Mouse (Mus musculus) spleen, adult 2 months (tissue): Measurements from ENCODE around the gene Kidins220. TPM values are rescaled to one million over a fixed set of nuclear protein-coding genes. Genes with fewer than 3 reads are reported as not detected.

Source experiments
- DNase-seq, 2 experiments: peaks; one replicate each; pipeline versions ENCODE4 v3.0.0 to v3.0.0-alpha.2; 2012 to 2021; ENCODE audit warnings: low spot score in 2 of 2, low read depth in 1 of 2
- H3K27ac ChIP-seq: fragments of 200-500 bp; 2 replicates; pipeline ENCODE4 v1.5.1; 2012; ENCODE audit warnings: low read length, inconsistent platforms; ENCODE audit not compliant: insufficient read depth
- H3K27me3 ChIP-seq: fragments of 200-500 bp; 2 replicates; pipeline ENCODE4 v1.6.1; 2012; ENCODE audit warnings: mild to moderate bottlenecking, moderate library complexity, low read length, inconsistent platforms; ENCODE audit not compliant: control insufficient read depth, insufficient read depth
- H3K36me3 ChIP-seq: fragments of 200-500 bp; 2 replicates; pipeline ENCODE4 v1.6.1; 2012; ENCODE audit warnings: mild to moderate bottlenecking, low read length, inconsistent platforms; ENCODE audit not compliant: control insufficient read depth, insufficient read depth
- H3K4me1 ChIP-seq: fragments of 200-500 bp; 2 replicates; pipeline ENCODE4 v1.6.1; 2011; ENCODE audit warnings: inconsistent platforms; ENCODE audit not compliant: control insufficient read depth, insufficient read depth, insufficient read length
- H3K4me3 ChIP-seq: fragments of 200-500 bp; 2 replicates; pipeline ENCODE4 v1.5.1; 2011; ENCODE audit warnings: mild to moderate bottlenecking, inconsistent platforms; ENCODE audit not compliant: insufficient read depth, insufficient read length; ENCODE audit errors: extremely low read depth
- CTCF ChIP-seq: fragments of 200-500 bp; IDR thresholded peaks from 2 replicates; pipeline ENCODE4 v1.5.1; 2011; ENCODE audit warnings: mild to moderate bottlenecking, inconsistent platforms; ENCODE audit not compliant: insufficient read depth, insufficient read length, insufficient replicate concordance; ENCODE audit errors: extremely low read depth
- POLR2A ChIP-seq: fragments of 200-500 bp; IDR thresholded peaks from 2 replicates; pipeline ENCODE4 v1.6.1; 2011; ENCODE audit warnings: low read depth, low read length, inconsistent platforms
- WGBS: fragments of 180-500 bp; shearing (Covaris S2); methylation state at CpG from one replicate; pipeline ENCODE4 v1.1.7; 2018; 5-methylcytosine and 5-hydroxymethylcytosine counted together
- polyA plus RNA-seq: library from polyadenylated mRNA; depleted of rRNA; stranded (reverse); fragments of >200 nt; gene quantifications from 2 replicates; pipeline ENCODE4 v1.2.3, GENCODE M21; 2012

Gene Kidins220
- polyA plus RNA-seq, 1 experiment, result 22.2 TPM

DNA sequence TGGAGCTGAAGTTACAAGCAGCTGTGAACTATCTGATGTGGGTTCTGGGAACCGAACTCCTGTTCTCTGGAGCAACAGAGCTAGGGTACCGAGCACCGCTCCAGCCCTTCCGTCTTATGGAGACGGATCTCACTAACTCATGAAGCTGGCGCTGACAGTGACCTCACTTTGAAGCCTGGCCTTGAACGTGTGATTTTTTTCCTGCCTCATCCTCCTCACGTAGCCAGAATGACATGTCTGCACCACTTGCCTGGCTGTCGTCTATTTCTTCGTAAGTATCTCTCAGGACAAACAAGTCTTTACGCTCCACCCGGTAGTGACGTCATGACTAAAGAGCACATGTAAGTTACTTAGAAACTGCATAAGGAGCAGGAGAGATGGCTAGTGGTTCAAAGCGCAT lies 27.7 kb upstream of the Kidins220 start:
- DNase-seq, result no peak
- H3K27ac ChIP-seq, result no peak overlapping the region
- 96% methylated on average over 14 of the region's 14 CpGs for WGBS
- H3K36me3 ChIP-seq, result no peaks in the 10 kb centered on the region
- H3K27me3 ChIP-seq, result no peaks in the 10 kb centered on the region
- no peak overlapping the region for H3K4me3 ChIP-seq
- no peaks in the 10 kb centered on the region for H3K4me1 ChIP-seq
- TF ChIP-seq POLR2A, result no peak
- no peak for TF ChIP-seq CTCF

DNA sequence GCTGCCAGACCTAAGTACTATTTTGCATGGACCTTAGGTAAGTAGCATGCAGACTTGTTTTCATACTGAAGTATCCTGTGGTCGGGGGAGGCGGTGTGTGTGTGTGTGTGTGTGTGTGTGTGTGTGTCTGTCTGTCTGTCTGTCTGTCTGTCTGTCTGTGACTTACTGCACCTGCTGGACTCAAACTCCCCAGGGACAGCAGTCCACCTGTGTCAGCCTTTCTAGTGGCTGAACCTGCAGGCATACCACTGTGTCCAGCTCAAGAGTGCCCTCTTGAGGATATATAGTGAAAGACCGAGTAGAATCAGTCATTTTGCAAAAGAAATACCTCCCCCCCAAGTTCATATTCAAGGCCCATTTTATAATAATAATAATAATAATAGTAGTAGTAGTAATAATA lies 26.4 kb upstream of the Kidins220 start:
- TF ChIP-seq POLR2A, result no peak
- TF ChIP-seq CTCF, result 0 out of 2 replicates have a peak, but pooled peaks have one; percentile 0
- Histone ChIP-seq H3K36me3 (no peaks in the 10 kb centered on the region), H3K4me3 (no peak overlapping the region), H3K4me1 (no peaks in the 10 kb centered on the region), H3K27ac (no peak overlapping the region), H3K27me3 (no peaks in the 10 kb centered on the region)
- WGBS, result 55% methylated on average over 3 of the region's 3 CpGs
- no peak for DNase-seq

DNA sequence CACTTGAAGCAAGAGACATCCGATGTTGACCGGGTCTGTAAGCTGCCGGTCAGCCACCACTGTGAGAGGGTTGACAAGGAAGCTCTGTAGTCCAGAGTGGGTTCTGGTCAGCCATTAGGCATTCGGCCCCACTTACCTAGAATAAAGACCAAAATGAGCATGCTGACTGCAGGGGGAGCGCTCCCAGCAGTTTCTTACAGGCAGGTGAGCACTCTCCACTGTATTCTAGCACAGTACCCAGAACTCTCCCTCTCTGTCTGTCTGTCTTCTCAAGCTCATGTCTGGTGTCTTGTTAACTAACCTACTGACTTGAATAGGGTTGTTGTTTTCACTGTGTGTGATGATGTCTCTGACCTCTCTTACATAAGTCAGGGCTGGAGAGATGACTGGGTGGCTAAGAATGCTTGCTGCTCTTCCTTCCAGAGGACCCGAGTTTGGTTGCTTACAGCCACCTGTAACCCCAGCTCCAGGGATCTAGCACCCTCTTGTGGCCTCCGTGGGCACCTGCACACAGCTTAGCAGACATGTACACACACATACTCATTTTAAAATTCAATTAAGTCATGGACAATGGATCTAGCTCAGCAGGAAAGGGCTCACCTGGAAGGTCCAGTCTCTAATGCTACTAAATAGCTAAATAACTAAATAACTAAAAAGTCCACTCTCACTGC lies 24.2 kb upstream of the Kidins220 start:
- TF ChIP-seq CTCF, result peak; percentile 6; the same call in 1 of the 2 replicates
- TF ChIP-seq POLR2A, result no peak
- Histone ChIP-seq H3K27ac (no peak overlapping the region), H3K27me3 (no peaks in the 10 kb centered on the region), H3K4me3 (no peak overlapping the region), H3K36me3 (no peaks in the 10 kb centered on the region), H3K4me1 (no peaks in the 10 kb centered on the region)
- WGBS, result 89% methylated on average over 7 of the region's 7 CpGs
- DNase-seq, result no peak

DNA sequence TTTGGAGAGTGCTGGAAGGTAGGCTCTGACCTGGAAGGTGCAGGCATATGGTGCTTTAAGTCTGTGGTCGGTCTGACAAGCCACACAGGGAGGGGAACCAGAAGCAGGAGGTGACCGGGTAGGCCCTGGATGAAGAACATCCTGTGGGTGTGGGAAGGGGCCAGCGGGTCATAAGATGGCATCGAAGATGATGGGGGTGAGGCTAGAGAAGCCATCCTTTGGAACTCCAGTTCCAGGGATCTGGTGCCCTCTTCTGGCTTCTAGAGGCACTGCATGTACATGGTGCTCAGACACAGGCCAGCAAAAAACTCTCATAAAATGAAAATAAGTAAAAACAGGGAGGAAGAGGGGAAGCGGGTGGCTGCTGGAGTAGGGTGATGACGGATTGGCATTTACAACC lies 22.6 kb upstream of the Kidins220 start:
- peak in 1 of 2 experiments; percentile 10 for DNase-seq
- Histone ChIP-seq H3K36me3 (no peaks in the 10 kb centered on the region), H3K27me3 (no peaks in the 10 kb centered on the region), H3K4me3 (no peak overlapping the region), H3K4me1 (no peaks in the 10 kb centered on the region), H3K27ac (no peak overlapping the region)
- TF ChIP-seq POLR2A (no peak), CTCF (peak; percentile 22; the same call in 1 of the 2 replicates)
- WGBS, result 22% methylated on average over 6 of the region's 6 CpGs

DNA sequence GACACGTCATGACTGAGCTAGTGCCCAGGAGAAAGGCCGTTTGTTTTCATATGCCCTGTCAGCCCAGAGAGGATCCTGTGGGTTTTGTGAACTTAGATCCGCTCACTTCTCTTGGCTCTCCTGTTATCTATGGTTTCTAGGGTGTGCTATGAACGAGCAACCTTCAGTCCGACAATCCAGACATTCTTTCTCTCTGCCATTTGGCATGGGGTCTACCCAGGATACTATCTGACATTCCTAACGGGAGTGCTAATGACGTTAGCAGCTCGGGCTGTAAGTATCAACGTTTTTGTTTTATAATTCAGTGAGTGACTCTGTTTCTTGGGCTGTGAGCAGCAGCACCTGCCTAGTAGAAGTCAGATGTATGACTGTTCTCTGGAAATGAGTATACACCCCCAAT lies 19.6 kb upstream of the Kidins220 start:
- TF ChIP-seq POLR2A, result no peak
- TF ChIP-seq CTCF, result no peak
- Histone ChIP-seq H3K36me3 (no peaks in the 10 kb centered on the region), H3K27ac (no peak overlapping the region), H3K4me1 (no peaks in the 10 kb centered on the region), H3K27me3 (no peaks in the 10 kb centered on the region), H3K4me3 (no peak overlapping the region)
- no peak for DNase-seq
- 90% methylated on average over 9 of the region's 9 CpGs for whole genome bisulfite sequencing

DNA sequence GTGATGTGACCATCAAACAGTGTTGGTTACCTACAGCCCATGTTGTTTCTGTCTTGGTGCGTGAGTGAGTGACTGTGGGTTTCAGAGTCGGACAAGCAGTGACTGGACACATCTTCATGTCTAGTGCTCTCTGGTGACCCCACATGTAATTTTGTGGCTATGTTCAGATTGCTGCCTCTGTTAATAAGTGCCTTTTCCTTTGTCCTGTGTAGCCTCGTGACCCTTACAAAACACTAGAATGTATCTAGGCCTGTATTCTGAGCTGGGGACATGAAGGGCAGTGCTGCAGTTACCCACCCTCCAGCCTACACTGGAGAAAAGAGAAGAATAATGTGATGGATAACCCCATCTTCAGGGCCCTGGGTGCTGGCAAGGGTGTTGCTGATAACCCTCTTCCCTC lies 16.2 kb upstream of the Kidins220 start:
- no peak for DNase-seq
- no peaks in the 10 kb centered on the region for H3K4me1 ChIP-seq
- H3K4me3 ChIP-seq, result no peak overlapping the region
- H3K36me3 ChIP-seq, result no peaks in the 10 kb centered on the region
- H3K27me3 ChIP-seq, result no peaks in the 10 kb centered on the region
- TF ChIP-seq POLR2A, result no peak
- no peak for TF ChIP-seq CTCF
- WGBS, result 95% methylated on average over 3 of the region's 3 CpGs
- H3K27ac ChIP-seq, result no peak overlapping the region

DNA sequence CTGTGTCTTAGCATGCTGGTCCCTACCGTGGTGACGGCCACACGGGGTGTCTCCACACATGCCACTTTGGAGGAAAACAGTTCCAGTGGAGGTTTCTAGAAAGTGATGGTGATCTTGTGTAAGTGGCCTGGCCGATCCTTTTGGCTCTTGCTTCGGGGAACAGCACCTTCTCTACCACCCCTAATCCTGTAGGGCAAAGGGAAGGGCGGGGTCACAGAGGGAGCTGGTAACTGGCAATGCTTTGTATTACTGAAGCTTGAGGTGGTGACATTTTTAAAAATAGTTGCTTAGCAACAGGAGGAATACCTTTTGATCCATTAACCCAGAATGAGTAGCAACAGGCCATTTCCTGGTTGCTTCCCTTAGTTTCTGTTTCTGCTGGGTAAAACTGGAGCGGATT lies 12.9 kb upstream of the Kidins220 start:
- Histone ChIP-seq H3K4me1 (no peaks in the 10 kb centered on the region), H3K27ac (no peak overlapping the region), H3K27me3 (no peaks in the 10 kb centered on the region), H3K36me3 (no peaks in the 10 kb centered on the region), H3K4me3 (no peak overlapping the region)
- DNase-seq, result no peak
- TF ChIP-seq CTCF, result no peak
- TF ChIP-seq POLR2A, result no peak
- 93% methylated on average over 7 of the region's 7 CpGs for WGBS
